Comparison of ENCODE assay signal across 8 mouse cellular contexts in the genomic region with DNA sequence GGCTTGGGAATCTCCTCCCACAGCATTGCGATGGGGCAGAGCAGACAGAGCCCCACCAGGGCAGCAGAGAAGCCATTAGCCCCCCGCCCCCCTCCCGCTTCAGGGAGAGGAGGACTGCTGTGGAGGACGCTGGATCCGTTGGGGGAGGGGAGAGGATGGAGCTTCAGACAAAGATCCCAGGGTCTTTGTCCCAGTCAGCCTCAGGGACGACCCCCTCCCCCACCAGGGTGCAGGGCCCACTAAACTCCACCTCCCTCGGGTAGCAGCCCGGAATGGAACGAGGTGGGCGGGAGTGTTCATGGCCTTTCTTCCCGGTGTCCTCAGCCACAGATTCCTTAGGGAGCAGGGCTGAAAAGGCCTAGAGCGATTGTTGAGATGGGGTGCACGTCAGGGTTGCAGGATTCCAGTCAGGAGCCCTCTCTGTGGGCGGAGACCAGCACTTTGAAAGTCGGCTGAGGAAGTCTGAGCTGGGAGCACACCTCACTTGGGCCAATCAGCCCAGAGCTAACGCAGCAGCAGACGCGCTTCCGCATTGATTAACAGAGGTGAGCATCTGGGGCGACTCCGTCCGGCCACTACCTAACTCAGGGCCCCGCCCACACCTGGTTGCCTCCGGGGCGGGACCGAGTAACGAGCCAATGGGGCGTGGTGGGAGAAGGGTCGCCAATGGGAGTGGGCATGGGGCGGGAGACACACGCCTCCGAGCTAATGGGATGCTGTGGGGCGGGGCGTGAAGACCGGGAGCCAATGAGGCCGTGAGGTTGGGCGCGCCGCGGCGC. TPM values are rescaled to one million over a fixed set of nuclear protein-coding genes. Genes with fewer than 3 reads are reported as not detected.
DNase-seq lines count a peak whose midpoint lies in the region; ATAC-seq and TF ChIP-seq lines count a peak whose summit lies in the region.

A gene (plus strand): TSS at position 760 of the 779 bp plus-strand sequence.

- TF ChIP-seq EP300 in MEL (IDR thresholded peaks at IDR 0.05; ENCODE audit: low read depth in 1 of 2, low read length in 2 of 2), result peak; percentile 14 to 23; a peak in 1 of 4 replicates

- peak within 1 kb of the TSS; percentile 78 for H3K9ac ChIP-seq in MEL (ENCODE audit: control insufficient read depth, low read depth, low read length, poor library complexity, severe bottlenecking)
- peak within 1 kb of the TSS; percentile 43 for H3K9ac ChIP-seq in forebrain, postnatal 0 days
- peak within 1 kb of the TSS; percentile 77 for H3K9ac ChIP-seq in lung, embryonic 16.5 days (ENCODE audit: low read length)

- H3K4me3 ChIP-seq in MEL (ENCODE audit: control insufficient read depth in 1 of 2, insufficient read depth in 1 of 2, low read depth in 2 of 2, low read length in 2 of 2), result peak within 1 kb of the TSS; percentile 83 to 84
- peak within 1 kb of the TSS; percentile 67 for H3K4me3 ChIP-seq in cerebellum, adult 2 months (replicated peaks; ENCODE audit: insufficient read depth, low read depth, low read length)
- H3K4me3 ChIP-seq in forebrain, postnatal 0 days (ENCODE audit: low read depth, low read length), result peak within 1 kb of the TSS; percentile 54
- H3K4me3 ChIP-seq in lung, embryonic 16.5 days (ENCODE audit: low read length), result peak within 1 kb of the TSS; percentile 70

- ATAC-seq in forebrain, postnatal 0 days, result peak; percentile 99
- ATAC-seq in lung, embryonic 16.5 days (ENCODE audit: low read depth), result peak; percentile 93

- H3K9me3 ChIP-seq in MEL (replicated peaks; ENCODE audit: insufficient read depth, low read length), result no peaks in the 10 kb centered on the region
- H3K9me3 ChIP-seq in forebrain, postnatal 0 days (ENCODE audit: low read length), result no peaks in the 10 kb centered on the region
- H3K9me3 ChIP-seq in lung, embryonic 16.5 days (ENCODE audit: control insufficient read depth, low read length), result no peaks in the 10 kb centered on the region

- H3K36me3 ChIP-seq in MEL (ENCODE audit: control insufficient read depth in 1 of 2, insufficient read depth in 2 of 2, low read length in 2 of 2), result no peaks in the 10 kb centered on the region; a peak in 1 of 4 replicates
- no peaks in the 10 kb centered on the region; the same call in 1 of the 2 replicates for H3K36me3 ChIP-seq in forebrain, postnatal 0 days (ENCODE audit: insufficient read depth)
- no peaks in the 10 kb centered on the region; the same call in 1 of the 2 replicates for H3K36me3 ChIP-seq in lung, embryonic 16.5 days (ENCODE audit: control insufficient read depth, insufficient read depth, low read length)

- TF ChIP-seq CTCF in MEL (IDR thresholded peaks at IDR 0.05 in 2 of 3, conservative IDR thresholded peaks at IDR 0.05 in 1 of 3; ENCODE audit: control insufficient read depth in 1 of 3, insufficient read depth in 1 of 3, low read depth in 2 of 3, low read length in 3 of 3, poor library complexity in 1 of 3, severe bottlenecking in 1 of 3), result no peak
- no peak for TF ChIP-seq CTCF in cerebellum, adult 2 months (IDR thresholded peaks at IDR 0.05; ENCODE audit: borderline replicate concordance, insufficient read depth, low read depth, low read length)
- TF ChIP-seq CTCF in forebrain, postnatal 0 days (IDR thresholded peaks at IDR 0.05; ENCODE audit: low read depth), result no peak

- TF ChIP-seq POLR2A in MEL (IDR thresholded peaks at IDR 0.05; ENCODE audit: control insufficient read depth in 1 of 2, insufficient read depth in 1 of 2, low read depth in 1 of 2, low read length in 2 of 2, poor library complexity in 1 of 2), result no peak
- no peak for TF ChIP-seq POLR2A in cerebellum, adult 2 months (IDR thresholded peaks at IDR 0.05; ENCODE audit: borderline replicate concordance, insufficient read depth, low read length)

- TF ChIP-seq RAD21 in MEL (IDR thresholded peaks at IDR 0.05; ENCODE audit: low read depth, low read length), result no peak

- peaks cover 0 to 10% of the 10 kb centered on the region in 2 experiments; a peak in 2 of 4 replicates for H3K4me1 ChIP-seq in MEL (ENCODE audit: control insufficient read depth in 1 of 2, insufficient read depth in 2 of 2, low read length in 2 of 2)
- H3K4me1 ChIP-seq in cerebellum, adult 2 months (ENCODE audit: control insufficient read depth, insufficient read depth, low read length), result no peaks in the 10 kb centered on the region
- no peaks in the 10 kb centered on the region for H3K4me1 ChIP-seq in forebrain, postnatal 0 days (ENCODE audit: insufficient read depth)
- peaks cover 25% of the 10 kb centered on the region for H3K4me1 ChIP-seq in lung, embryonic 16.5 days (replicated peaks; ENCODE audit: control insufficient read depth, insufficient read depth, low read length)

- no peaks in the 10 kb centered on the region; the same call in 1 of the 2 replicates for H3K79me2 ChIP-seq in MEL (ENCODE audit: control insufficient read depth, insufficient read depth, low read length, poor library complexity)

- H3K27me3 ChIP-seq in MEL (ENCODE audit: control insufficient read depth in 1 of 2, insufficient read depth in 2 of 2, low read length in 2 of 2), result peaks cover 0 to 1% of the 10 kb centered on the region in 2 experiments; a peak in 1 of 4 replicates
- H3K27me3 ChIP-seq in cerebellum, adult 2 months (ENCODE audit: control insufficient read depth, insufficient read depth, low read length), result no peaks in the 10 kb centered on the region
- H3K27me3 ChIP-seq in forebrain, postnatal 0 days (ENCODE audit: insufficient read depth, low read length), result no peaks in the 10 kb centered on the region
- H3K27me3 ChIP-seq in lung, embryonic 16.5 days (ENCODE audit: control insufficient read depth, insufficient read depth, low read depth, low read length), result no peaks in the 10 kb centered on the region

- 3% methylated on average over 39 of the region's 41 CpGs for WGBS in cerebellum, adult 2 months
- 2% methylated on average over 40 of the region's 41 CpGs for WGBS in forebrain, postnatal 0 days
- WGBS in lung, embryonic 16.5 days, result under 1% methylated on average over 41 of the region's 41 CpGs

- 0 out of 2 replicates have a peak within 1 kb of the TSS, but pooled peaks have one; percentile 22 for H3K27ac ChIP-seq in MEL (ENCODE audit: control insufficient read depth, low read depth, low read length)
- H3K27ac ChIP-seq in cerebellum, adult 2 months (ENCODE audit: insufficient read depth, low read length), result no peak within 1 kb of the TSS
- H3K27ac ChIP-seq in forebrain, postnatal 0 days (ENCODE audit: low read depth, low read length), result peak within 1 kb of the TSS; percentile 35; the same call in 1 of the 2 replicates
- peak within 1 kb of the TSS; percentile 98 for H3K27ac ChIP-seq in lung, embryonic 16.5 days (ENCODE audit: low read length)

- peak; percentile 98 for DNase-seq in MEL (ENCODE audit: low read depth, low spot score)
- DNase-seq in cerebellum, adult 2 months, result peak; percentile 85 to 90
- DNase-seq in forebrain, postnatal 0 days, result peak; percentile 90
- peak; percentile 91 for DNase-seq in heart, postnatal 4 days
- peak; percentile 65 to 78 for DNase-seq in layer of hippocampus, adult 8-10 months (ENCODE audit: low spot score in 2 of 2)
- peak; percentile 85 for DNase-seq in ovary, postnatal 14 days (ENCODE audit: low spot score)
- DNase-seq in thymus, postnatal 14 days, result peak; percentile 98

- H3K4me2 ChIP-seq in forebrain, postnatal 0 days (ENCODE audit: low read depth), result peak within 1 kb of the TSS; percentile 96
- H3K4me2 ChIP-seq in lung, embryonic 16.5 days (ENCODE audit: low read depth, low read length), result peak within 1 kb of the TSS; percentile 95

TF ChIP-seq in MEL, 35 proteins besides CTCF, POLR2A, EP300 and RAD21 (continues in another document):
- TF ChIP-seq ZMIZ1 (IDR thresholded peaks at IDR 0.05; ENCODE audit: low read depth, low read length) (no peak; the same call in 1 of the 2 replicates), TAL1 (IDR thresholded peaks at IDR 0.05; ENCODE audit: low read length) (no peak), KAT2A (conservative IDR thresholded peaks at IDR 0.05; ENCODE audit: low read depth, low read length) (no peak), ELF1 (IDR thresholded peaks at IDR 0.05; ENCODE audit: low read depth, low read length) (peak; percentile 80), CHD1 (IDR thresholded peaks at IDR 0.05; ENCODE audit: low read depth, low read length) (no peak), ZC3H11A (IDR thresholded peaks at IDR 0.05; ENCODE audit: low read depth, low read length) (no peak), MAX (IDR thresholded peaks at IDR 0.05; ENCODE audit: low read length) (no peak; the same call in 1 of the 2 replicates), POLR2AphosphoS2 (IDR thresholded peaks at IDR 0.05; ENCODE audit: low read length) (no peak), GATA1 (IDR thresholded peaks at IDR 0.05; ENCODE audit: low read depth, low read length) (no peak), MYC (IDR thresholded peaks at IDR 0.05; ENCODE audit: low read depth, low read length) (no peak), BHLHE40 (IDR thresholded peaks at IDR 0.05; ENCODE audit: borderline replicate concordance, low read depth, low read length) (no peak), ETS1 (IDR thresholded peaks at IDR 0.05; ENCODE audit: low read depth, low read length) (no peak), TCF12 (IDR thresholded peaks at IDR 0.05; ENCODE audit: low read depth, low read length) (peak; percentile 28; the same call in 1 of the 2 replicates), SIN3A (IDR thresholded peaks at IDR 0.05; ENCODE audit: low read length) (peak; percentile 50; the same call in 1 of the 2 replicates), MAFK (IDR thresholded peaks at IDR 0.05; ENCODE audit: borderline replicate concordance, low read depth, low read length) (no peak), UBTF (IDR thresholded peaks at IDR 0.05; ENCODE audit: borderline replicate concordance, insufficient read depth, low read depth, low read length) (no peak), ZNF384 (IDR thresholded peaks at IDR 0.05; ENCODE audit: low read depth, low read length) (no peak), NRF1 (IDR thresholded peaks at IDR 0.05; ENCODE audit: insufficient read depth, low read depth, low read length, poor library complexity, severe bottlenecking) (0 out of 2 replicates have a peak, but pooled peaks have one; percentile 5), ZKSCAN1 (IDR thresholded peaks at IDR 0.05; ENCODE audit: low read depth, low read length) (no peak), E2F4 (IDR thresholded peaks at IDR 0.05; ENCODE audit: borderline replicate concordance, low read depth, low read length) (no peak)

RNA-seq across cellular contexts. Expression of the gene that starts here (rescaled TPM):
- 7.0 and 7.6 TPM in 2 replicates for total RNA-seq in MEL (2012; rRNA removed)
- 1 to 10 TPM in 1 of 2 experiments, not detected in 1; 9.5 TPM for polyA plus RNA-seq in MEL (2012; ENCODE audit: insufficient read depth in 1 of 2, insufficient read length in 2 of 2, low read depth in 1 of 2, low replicate concordance in 2 of 2, missing spikeins in 1 of 2)
- 5.5 TPM in 2 replicates for polyA plus RNA-seq in cerebellum, adult 2 months (2012; rRNA removed)
- total RNA-seq in forebrain, postnatal 0 days (2014; rRNA removed), result 13.3 and 15.8 TPM in 2 replicates
- 15.6 and 19.1 TPM in 2 replicates for polyA plus RNA-seq in forebrain, postnatal 0 days (2015; fragmentation: Nextera tagmentation; extraction: Ambion mirVana)
- total RNA-seq in heart, postnatal 4 days (2021), result 1 to 10 TPM; 4.1 to 6.1 TPM
- total RNA-seq in layer of hippocampus, adult 8-10 months (2022), result 1 to 10 TPM in 2 of 4 experiments, under 1 TPM in 2; 0.71 to 2.0 (median 1.00) TPM
- polyA plus RNA-seq in lung, embryonic 16.5 days (2015; fragmentation: Nextera tagmentation; extraction: Ambion mirVana), result 69.4 and 86.6 TPM in 2 replicates
